Mouse (Mus musculus) urinary bladder, postnatal 14 days (tissue): ENCODE results near the gene Slc1a2.

Experiments
- DNase-seq: peaks from one replicate; pipeline ENCODE4 v3.0.0; 2021; ENCODE audit warnings: low spot score

Slc1a2 gene

DNA sequence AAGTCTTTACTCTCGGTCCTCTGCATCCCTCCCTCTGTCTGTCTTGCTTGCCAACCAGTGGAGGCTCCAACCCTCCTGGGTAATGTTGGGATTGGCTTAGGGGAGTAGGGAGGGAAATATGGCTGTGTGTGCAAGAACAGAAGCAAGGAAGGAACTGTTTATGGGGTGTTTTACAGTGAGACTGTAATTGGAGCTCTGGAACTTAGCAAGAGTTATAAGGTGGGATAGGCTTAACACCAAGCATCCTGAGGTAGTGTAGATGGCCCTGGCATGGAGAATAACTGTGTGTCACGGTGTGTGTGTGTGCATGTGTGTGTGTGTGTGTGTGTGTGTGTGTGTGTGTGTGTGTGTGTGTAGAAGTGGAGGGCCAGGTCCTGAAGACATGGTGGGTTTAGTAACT, 55.9 kb downstream of the Slc1a2 start:
- DNase-seq: no peak

DNA sequence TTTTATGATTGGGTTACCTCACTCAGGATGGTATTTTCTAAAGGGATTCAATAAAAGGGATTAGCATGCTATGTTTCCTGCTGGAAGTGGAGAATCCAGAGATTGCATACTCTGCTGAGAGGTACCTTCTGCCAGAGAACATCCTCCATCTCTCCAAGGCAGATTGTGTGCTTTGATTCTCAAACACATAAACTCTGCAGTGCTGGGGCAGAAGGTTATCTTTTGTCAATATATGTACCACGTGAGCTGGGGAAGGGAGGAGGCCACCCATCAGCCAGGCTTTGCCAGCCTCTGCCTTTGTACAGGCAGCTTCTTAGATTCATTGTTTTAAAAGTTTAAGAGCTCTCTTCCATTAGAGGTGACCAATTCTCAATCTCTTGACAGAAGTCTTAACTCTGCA, 57.3 kb downstream of the Slc1a2 start:
- DNase-seq: no peak

DNA sequence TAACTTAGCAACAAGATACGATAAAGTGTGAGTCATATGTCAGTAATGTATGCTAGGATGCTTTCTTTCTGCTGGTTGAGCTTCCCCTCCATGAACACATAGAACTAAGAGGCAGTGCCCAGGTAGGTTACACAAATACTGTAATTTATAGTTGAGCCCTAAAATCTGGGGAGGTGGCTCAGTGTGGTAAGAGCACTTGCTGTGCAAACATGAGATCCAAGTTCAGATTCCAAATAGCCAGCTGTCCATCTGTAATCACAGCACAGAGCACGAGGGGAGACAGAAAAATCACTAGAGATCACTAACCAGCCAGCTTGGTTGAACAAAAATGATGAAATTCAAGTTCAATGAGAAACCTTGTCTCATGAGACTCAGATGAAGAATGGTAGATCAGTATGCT, 63.4 kb downstream of the Slc1a2 start:
- no peak for DNase-seq

DNA sequence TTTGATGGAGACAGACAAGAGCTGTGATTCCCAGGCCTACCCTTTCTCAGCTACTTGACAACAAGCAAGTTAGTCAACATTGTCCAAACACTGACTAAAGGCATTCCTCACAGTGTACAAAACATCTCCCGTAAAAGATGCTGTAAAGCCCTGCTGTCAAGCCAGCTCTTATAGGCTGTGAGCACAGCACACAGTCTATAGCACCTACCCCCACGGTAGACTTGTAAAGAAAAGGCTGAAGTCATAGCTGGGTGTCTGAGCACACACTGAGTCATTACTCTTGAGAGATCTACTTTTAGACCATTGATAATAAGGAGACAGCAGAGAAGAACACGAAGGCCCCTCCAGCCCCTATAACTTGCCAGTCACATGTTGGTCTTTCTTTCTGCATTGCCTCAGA, 66.6 kb downstream of the Slc1a2 start:
- no peak for DNase-seq

DNA sequence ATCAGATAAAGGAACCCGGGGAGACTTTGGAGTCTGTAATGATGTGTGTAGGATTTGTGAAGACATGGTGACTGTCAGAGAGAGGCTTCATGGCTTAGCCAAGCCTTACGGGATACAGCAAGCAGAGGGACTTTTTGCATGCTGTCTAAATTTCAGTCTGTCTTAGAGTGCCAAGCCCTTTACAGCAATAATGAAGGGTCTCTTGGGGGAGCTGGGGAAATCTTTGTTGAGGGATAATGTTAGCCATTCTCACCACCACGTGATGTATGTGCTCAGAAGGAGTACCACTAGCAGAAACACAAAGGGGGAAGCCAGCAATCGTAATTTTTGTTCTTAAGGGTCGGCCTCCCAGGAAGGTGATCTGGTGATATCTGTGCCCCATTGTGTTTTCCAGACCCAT, 71.9 kb downstream of the Slc1a2 start:
- DNase-seq: no peak

DNA sequence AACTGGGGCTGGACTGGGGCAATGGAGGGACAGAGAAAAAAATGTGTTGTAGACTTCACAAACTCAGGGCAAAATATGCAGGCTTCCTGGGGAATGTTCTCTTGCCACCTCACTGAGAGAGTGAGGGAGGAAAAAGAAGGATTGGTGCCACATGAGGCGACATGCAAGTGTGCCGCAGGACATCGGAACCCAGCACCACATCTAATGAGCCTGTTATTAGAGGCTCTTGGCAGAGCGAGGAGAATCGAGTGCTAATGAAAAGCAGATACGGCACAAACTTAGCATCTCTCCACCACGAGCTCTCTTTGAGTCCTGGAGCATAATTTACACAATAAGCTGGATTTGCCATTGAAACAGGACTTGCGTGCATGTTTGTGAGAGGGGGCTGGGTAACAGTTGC, 72.3 kb downstream of the Slc1a2 start:
- DNase-seq: no peak

DNA sequence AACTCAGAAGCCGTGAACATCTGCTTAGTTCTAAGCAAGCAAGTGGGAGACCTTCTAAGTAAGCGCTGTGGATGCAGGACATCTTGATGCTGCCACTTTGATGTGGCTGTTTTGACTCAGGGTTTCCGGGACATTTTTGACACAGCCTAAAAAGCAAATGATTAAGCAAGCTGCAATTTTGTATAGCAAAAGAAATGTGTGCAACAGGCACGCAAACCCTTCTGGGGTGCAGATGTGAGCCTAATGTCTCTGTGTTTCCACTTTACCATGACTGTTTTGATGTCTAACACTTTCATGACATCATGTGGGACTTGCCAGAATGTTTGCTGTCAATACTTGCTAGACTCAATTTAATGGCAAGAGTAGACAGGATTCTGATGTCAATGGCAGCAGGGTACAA, 74.7 kb downstream of the Slc1a2 start:
- DNase-seq: no peak

DNA sequence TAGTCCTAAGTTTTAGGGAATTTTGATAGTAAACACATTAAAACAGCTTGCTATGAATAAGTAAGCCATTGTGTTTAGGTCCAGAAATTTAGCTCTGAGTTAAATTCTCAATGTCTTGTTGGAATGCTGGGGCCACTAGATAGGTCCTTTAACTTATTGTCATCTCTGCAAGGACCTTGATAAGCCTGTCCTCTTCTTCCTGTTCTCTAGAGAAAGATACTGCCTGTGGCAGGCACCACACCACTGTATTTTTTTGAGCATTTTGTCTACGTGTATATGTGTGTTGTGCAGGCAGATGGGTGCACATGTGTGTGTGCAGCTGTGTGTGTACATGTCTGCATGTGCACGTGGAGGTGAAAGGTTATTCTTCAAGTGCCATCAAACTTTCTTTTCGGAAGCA, 75.6 kb downstream of the Slc1a2 start:
- no peak for DNase-seq

DNA sequence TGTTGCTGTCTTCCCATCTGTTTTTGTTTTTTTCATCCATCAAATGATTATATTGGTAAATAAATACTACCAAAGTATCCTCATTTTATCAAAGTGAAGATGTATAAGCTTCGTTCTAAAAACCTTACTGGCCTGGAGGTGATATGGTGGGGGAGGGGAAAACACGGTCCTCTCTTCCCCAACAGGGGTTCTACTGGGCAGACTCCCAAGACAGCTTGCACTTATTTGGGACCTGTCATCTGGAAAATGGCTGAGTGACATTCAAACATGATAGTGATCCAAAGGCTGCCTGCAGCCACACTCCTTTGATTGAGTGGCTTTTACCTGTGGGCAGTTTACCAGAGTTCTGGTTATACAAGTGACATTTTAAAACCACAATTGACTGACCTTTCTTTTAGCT, 76.6 kb downstream of the Slc1a2 start:
- DNase-seq: no peak

DNA sequence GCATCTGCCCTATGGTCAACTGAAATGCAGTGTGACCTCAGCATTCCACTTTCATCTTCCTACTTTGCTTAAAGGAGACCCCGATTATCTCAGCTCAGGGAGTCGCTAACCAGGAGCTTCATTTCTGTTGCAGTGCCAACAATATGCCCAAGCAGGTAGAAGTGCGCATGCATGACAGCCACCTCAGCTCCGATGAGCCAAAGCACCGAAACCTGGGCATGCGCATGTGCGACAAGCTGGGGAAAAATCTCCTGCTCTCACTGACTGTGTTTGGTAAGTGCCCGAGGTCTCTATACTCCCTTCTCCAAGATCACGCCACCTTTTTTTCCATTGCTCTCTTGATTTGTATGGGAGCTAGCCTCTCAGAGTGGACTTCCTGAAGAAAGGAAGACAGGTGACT, 77.4 kb downstream of the Slc1a2 start:
- no peak for DNase-seq

DNA sequence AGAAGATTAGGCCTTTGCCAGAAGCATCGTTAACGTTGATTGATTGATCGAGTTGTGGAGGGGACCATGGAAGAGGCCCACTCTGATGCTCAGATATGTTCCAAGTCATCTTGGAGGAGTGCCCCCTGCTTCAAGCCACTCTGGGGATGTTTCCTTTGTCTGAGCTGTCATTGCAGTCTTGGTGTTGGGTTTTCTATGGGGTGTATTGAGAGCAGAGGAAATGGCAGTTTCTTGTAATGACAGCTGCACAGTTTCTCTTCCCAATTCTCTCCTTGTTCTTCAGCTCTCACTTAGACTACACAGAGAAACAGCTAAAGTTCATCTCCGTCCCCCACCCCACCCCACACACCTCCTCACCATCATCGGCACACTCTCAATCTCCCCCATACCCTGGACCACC, 78.0 kb downstream of the Slc1a2 start:
- no peak for DNase-seq

DNA sequence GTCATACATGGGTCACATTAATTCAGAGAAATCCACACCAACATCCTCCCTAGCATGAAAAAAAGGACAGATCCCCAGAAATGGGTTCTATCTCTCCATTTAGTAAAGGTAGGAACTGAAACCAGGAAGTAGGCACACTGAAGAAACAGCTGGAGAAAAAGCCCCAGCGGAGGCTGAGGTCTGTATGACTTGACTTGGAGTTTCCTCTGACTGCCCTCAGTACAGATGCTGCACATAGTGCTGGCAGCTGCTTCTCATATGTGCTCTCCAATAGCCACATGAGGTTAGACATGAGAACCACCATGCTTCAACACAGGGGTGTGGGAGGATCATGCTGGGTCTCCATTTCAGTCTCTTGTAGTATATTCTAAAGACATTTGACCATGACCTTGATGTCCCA, 80.4 kb downstream of the Slc1a2 start:
- no peak for DNase-seq

DNA sequence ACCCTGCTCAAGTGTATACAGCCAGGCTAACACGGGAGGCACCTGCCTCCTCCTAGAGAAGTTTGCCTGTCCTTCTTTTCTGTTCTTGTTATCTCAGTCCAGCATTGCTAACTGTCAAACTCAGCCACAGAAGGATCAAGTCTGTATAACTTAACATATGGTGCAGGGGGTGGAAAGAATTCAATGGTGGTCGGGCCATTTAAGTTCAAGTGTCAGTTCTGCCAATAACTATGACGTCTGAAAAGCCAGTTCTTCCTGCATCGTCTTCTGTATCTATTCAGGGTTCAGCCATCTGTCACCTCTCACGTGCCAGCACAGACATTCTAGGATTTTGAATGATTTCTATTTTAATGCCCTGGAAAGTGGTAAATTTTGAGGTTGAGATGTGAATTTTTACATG, 84.2 kb downstream of the Slc1a2 start:
- no peak for DNase-seq

DNA sequence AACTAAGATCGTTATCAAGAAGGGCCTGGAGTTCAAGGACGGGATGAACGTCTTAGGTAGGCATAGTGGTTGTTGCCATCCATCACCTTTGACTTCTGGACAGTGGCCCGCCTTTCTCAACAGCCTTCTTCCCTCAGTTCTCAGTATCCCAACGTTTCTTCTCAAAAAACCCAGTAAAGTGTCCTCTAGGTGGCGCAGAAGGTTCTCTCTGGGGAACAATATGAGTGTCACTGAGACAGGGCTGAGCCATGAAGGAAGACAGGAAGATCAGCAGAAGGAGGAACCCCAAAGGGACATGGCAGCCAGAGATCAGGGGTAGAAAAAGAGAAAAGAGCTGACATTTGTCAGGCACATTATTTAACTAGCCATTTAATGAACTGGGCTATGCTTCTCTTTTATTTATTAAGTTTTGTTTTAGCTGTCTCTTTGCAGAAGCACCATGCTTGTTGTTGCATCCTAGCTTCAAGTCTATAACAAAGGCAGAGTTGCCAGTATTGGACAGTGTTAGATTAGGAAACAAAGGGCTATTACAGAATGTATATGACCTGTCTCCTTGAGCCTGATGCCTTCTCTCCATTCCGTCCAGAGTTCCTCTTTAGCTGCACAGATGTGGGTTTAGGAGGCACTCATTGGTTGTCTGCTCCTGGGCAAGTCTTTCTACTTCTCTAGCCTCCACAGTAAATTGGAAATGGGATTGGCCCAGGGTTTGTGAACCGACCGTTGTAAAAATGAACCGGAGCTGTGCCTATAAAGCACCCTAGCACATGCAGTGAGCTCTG, 85.6 kb downstream of the Slc1a2 start:
- peak; percentile 78 for DNase-seq

DNA sequence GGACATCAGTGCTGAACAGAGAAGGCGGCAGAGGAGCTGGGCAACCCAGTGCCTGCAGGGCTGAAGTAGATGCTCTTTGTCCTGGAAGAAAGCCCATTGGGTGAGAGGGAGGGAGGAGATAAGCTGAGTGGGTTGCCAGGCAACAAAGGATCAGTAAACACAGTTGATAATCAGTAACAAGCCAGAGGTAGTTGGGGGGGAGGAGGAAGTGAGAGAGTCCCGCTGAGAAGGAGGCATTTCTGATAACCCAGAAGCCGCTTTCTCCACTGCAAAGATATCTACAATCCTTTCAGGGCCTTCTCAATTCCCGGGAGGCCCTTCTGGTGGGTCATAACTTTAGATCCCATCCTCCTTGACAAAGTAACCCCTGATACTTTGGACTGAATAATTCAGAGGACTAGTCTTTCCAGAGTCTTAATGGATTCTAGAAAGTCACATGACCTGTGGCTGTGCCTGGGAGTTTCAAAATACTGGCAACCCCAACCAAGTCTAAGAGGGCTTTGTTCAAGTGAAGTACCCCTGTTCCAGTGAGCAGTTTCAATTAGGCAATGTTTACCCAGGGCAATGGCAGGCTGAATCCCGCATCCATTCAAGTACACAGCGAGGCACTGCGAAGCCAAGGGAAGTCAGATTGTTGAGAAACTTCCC, 86.9 kb downstream of the Slc1a2 start:
- peak; percentile 74 for DNase-seq

DNA sequence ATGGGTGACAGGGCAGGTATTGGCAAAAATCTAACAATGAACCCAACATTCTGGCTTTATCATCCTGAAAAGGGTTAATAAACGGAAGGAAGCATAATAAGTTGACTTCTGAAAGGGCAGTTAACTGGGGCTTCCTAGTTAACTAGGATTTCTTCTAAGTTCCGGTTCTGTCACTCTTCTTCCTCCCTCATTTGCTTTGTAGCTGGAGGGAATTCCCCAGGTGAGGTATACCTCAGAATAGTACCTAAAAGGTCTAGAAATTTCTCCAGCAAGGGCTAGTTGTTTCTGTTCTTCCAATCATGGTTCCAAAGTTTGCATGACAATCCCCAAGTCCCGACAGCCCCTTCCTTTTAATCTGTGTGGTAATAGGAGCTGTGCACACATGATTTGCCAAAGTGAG, 89.3 kb downstream of the Slc1a2 start:
- no peak for DNase-seq

DNA sequence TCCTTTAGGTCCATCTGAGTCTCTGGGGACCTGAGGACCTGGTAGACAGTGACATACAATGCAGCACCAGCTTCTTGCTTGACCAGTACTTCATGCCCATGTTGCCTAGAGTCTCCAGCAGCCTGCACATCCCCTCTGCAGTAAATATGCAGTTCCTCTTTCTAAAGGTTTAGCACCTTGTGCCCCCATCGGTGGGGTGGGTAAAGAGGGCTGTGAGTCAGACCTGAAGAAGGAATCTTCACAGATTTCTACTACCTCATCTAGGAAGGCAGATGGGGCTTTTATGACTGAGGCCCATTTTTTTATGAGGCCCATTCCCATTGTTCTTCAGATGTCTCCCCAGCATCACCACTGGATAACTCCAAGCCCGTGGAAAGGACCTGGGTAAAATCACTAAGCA, 91.5 kb downstream of the Slc1a2 start:
- DNase-seq: no peak

DNA sequence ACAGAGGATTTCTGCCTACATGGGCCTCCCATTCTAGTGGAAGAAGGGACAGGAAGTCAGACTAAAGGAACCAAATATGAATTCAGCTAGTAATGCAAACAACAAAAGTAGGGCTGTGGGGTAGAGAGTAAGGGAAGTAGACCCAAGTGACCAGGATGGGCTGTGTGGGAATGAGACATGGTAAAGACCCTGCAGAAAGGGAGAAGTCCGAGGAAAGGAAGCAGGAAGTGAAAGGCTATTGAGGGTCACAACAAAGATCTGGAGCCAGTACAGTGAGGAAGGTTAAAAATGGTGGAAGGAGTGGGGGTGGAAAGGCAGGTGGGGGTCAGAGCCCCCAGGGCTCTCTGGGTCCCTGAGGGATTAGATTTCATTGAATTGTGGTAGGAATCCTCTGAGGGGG, 93.4 kb downstream of the Slc1a2 start:
- DNase-seq: no peak

DNA sequence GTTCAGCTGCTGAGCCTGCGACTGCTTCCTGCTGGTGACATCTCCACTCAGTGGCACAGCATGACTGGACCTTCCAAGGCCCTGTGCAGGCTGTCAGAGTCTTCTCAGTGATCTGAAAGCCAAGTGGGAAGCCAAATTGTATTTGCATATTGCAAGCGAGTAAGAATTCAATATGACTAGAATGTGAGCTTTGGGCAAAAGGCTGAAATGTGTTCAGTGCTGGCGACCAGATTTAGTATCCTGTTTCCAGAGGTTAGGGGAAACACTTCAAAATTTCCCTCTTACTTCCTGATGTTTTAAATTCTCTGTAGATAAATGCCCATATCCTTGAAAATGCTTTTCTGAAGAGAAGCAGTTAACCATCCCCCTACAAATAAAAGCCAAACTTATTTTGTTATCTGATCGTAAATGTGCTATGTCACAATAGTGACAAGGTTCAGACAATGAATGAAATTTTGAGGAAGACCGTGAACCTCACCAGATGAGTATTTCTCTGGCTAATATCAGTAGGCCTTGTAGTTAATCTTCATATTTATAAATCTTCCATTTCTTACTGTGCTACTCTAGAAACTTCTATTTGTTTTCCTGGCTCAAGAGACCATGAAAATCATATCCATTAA, 98.9 kb downstream of the Slc1a2 start:
- no peak for DNase-seq

DNA sequence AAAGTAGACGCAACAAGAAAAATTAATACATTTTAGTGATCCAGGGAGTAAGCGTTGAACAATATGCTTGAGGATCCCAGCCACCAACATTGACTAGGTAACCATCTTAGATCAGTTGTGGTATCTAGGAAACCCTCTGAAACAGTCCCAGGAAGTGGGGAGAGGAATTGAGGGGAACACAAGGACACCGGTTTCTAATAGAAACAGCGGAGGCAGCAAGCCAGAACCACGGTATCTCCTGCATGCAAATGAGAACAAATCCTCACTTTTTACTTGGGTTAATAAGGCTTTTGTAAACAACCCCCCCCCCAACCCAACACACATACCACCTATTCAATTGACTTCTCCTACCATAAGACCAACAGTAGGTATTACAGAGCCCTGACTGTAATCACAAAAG, 101.0 kb downstream of the Slc1a2 start:
- DNase-seq: no peak

DNA sequence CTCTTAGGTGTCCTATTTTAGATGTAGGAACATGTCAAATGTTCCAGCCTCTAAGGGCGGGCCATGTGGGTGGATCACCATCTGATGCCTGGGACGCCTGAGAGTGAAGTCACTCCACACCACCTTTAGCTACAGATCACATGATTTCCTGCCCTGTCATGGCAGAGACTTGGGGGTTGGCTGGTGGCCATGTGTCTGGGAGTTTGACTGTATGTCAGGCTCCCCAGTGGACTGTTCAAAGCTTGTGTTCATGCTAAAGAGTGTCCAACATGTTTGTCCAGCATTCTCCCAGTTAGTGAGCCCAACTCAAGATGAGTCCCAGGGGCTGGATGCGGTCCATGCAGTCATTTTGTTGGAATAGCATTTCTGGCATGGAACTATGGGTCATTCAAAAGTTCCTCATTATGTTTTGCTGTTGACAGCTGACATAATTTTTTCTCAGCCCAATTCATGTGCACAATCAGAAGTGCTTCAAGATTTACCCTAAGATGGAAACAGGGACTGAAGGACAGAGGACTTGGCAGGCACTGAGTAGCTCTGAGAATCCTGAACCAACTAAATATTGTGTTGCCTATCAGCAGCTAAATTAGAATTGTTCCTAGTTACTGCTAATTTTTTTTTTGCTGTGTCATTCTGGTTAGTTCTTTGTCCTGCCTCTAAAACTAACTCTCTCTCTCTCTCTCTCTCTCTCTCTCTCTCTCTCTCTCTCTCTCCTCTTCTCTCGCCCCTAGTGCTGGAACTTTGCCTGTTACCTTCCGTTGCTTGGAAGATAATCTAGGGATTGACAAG, 102.0 kb downstream of the Slc1a2 start:
- DNase-seq: no peak

DNA sequence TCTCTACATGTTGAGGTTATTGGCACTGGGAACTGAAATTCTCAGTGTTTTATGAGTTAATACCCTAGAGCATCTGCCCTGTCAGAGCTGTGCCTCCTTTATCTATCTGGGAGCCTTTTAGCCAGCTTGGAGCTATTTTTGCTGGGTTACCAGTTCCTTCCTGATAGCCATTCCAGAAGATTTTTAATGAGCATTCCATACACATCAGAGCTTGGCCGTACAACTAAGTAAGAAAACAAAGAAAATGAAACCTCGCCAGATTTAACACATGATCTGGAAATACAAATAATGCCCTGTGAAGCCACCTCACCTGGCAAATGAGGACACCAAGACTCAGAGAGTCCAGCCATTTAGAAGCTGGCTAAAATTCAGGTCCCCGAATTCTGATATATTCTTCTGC, 104.7 kb downstream of the Slc1a2 start:
- no peak for DNase-seq

DNA sequence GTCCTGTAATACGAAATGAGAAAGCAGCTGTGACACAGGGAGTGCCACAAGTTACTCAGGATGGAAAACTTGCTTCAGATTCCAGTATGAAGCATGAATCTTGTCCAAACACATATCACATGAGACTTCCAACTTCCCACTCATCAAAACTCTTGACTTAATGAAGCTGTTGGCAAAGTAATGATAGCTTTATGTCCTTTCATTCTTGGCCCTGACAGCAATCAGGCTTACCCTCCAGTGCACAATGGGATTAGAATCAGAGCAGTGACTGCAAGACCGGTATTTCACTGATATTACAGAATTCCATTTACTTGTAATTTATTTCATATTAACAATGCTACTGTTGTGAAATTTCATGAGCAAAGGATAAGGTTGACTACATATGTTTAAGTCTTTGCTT, 105.5 kb downstream of the Slc1a2 start:
- DNase-seq: no peak
